Mouse (Mus musculus) midbrain, postnatal 0 days (tissue): ENCODE measurements around the gene Ndst4. TPM values are rescaled to one million over a fixed set of nuclear protein-coding genes. Genes with fewer than 3 reads are reported as not detected.

Experiments used
- ATAC-seq: fragments of 200-750 bp; cut with Nextera tagmentation; 2 replicates; pipeline ENCODE4 v1.8.0; 2017; ENCODE audit warnings: moderate number of reproducible peaks, mild to moderate bottlenecking, moderate TSS enrichment, moderate library complexity; ENCODE audit not compliant: low FRiP score
- DNase-seq: peaks from one replicate; pipeline ENCODE4 v3.0.0-alpha.2; 2015; ENCODE audit warnings: low spot score
- H3K27ac ChIP-seq: fragments of 300-500 bp; sonication (generic); 2 replicates; pipeline ENCODE4 v1.5.1; 2014; ENCODE audit warnings: low read depth, mild to moderate bottlenecking, low read length, mixed read lengths
- H3K27me3 ChIP-seq: fragments of 300-500 bp; sonication (generic); 2 replicates; pipeline ENCODE4 v1.6.1; 2014; ENCODE audit warnings: low read length, control low read depth, mixed read lengths; ENCODE audit not compliant: insufficient read depth
- H3K36me3 ChIP-seq: fragments of 300-500 bp; sonication (generic); 2 replicates; pipeline ENCODE4 v1.6.1; 2014; ENCODE audit warnings: low read length, control low read depth, mixed read lengths; ENCODE audit not compliant: insufficient read depth
- H3K4me1 ChIP-seq: fragments of 300-500 bp; sonication (generic); 2 replicates; pipeline ENCODE4 v1.6.1; 2014; ENCODE audit warnings: mild to moderate bottlenecking, control low read depth, antibody characterized with exemption, low read length, mixed read lengths; ENCODE audit not compliant: insufficient read depth
- H3K4me2 ChIP-seq: fragments of 300-500 bp; sonication (generic); 2 replicates; pipeline ENCODE4 v1.6.1; 2014; ENCODE audit warnings: low read depth, mild to moderate bottlenecking, low read length, mixed read lengths; ENCODE audit not compliant: poor library complexity, severe bottlenecking
- H3K4me3 ChIP-seq: fragments of 300-500 bp; sonication (generic); 2 replicates; pipeline ENCODE4 v1.5.1; 2014; ENCODE audit warnings: low read depth, mild to moderate bottlenecking, low read length, moderate library complexity
- H3K9ac ChIP-seq: fragments of 300-500 bp; sonication (generic); replicated peaks from 2 replicates; pipeline ENCODE4 v1.6.1; 2014; ENCODE audit warnings: mild to moderate bottlenecking, low read length, moderate library complexity, mixed read lengths; ENCODE audit not compliant: poor library complexity, severe bottlenecking
- H3K9me3 ChIP-seq: fragments of 300-500 bp; sonication (generic); 2 replicates; pipeline ENCODE4 v1.6.1; 2016; ENCODE audit warnings: low read length, control low read depth
- CTCF ChIP-seq: IDR thresholded peaks from 2 replicates; pipeline ENCODE4 v1.5.1; 2016; ENCODE audit warnings: antibody characterized with exemption, mild to moderate bottlenecking
- WGBS: fragments of 180-500 bp; shearing (Covaris S2); extraction: QIAGEN DNeasy Blood & Tissue Kit; methylation state at CpG from one replicate; pipeline ENCODE4 v1.1.7; 2014; 5-methylcytosine and 5-hydroxymethylcytosine counted together
- polyA plus RNA-seq: library from polyadenylated mRNA; unstranded; fragments of >200 nt; fragmentation: Nextera tagmentation; extraction: Ambion mirVana; gene quantifications from 2 replicates; pipeline ENCODE4 v1.2.1, GENCODE M21; 2015
- total RNA-seq: library from RNA; depleted of rRNA; stranded (reverse); fragments of >200 nt; gene quantifications from 2 replicates; pipeline ENCODE4 v1.2.3, GENCODE M21; 2014

Gene Ndst4
- total and polyA plus RNA-seq, 2 experiments from 2014 or later: 7.0 to 49.1 TPM

- no peak overlapping the region for H3K27ac ChIP-seq
- H3K36me3 ChIP-seq: no peaks in the 10 kb centered on the region
- no peak overlapping the region for H3K4me3 ChIP-seq
- no peak for TF ChIP-seq CTCF
- no peaks in the 10 kb centered on the region for H3K9me3 ChIP-seq
- 63% methylated on average over 1 of the region's 1 CpGs for WGBS
- H3K4me1 ChIP-seq: no peaks in the 10 kb centered on the region
- H3K4me2 ChIP-seq: no peak overlapping the region
- ATAC-seq: no peak
- H3K9ac ChIP-seq: no peak overlapping the region
- DNase-seq: no peak
- H3K27me3 ChIP-seq: no peaks in the 10 kb centered on the region
Observed at GRCm38 (mm10) chr3:125690948-125691347, 287.1 kb downstream of the Ndst4 start.

- no peaks in the 10 kb centered on the region for H3K4me1 ChIP-seq
- DNase-seq: no peak
- ATAC-seq: no peak
- no peaks in the 10 kb centered on the region for H3K36me3 ChIP-seq
- H3K9me3 ChIP-seq: no peaks in the 10 kb centered on the region
- WGBS: 58% methylated on average over 2 of the region's 2 CpGs
- H3K4me2 ChIP-seq: no peak overlapping the region
- no peak for TF ChIP-seq CTCF
- no peak overlapping the region for H3K27ac ChIP-seq
- H3K27me3 ChIP-seq: no peaks in the 10 kb centered on the region
- H3K4me3 ChIP-seq: no peak overlapping the region
- no peak overlapping the region for H3K9ac ChIP-seq
Observed at GRCm38 (mm10) chr3:125722953-125723352, 319.1 kb downstream of the Ndst4 start.

- Histone ChIP-seq H3K4me3 (no peak overlapping the region), H3K4me1 (no peaks in the 10 kb centered on the region), H3K27me3 (no peaks in the 10 kb centered on the region), H3K9me3 (no peaks in the 10 kb centered on the region), H3K36me3 (no peaks in the 10 kb centered on the region), H3K9ac (no peak overlapping the region), H3K27ac (no peak overlapping the region), H3K4me2 (no peak overlapping the region)
- DNase-seq (no peak), ATAC-seq (no peak)
- 78% methylated on average over 2 of the region's 2 CpGs for WGBS
- TF ChIP-seq CTCF: no peak
Observed at GRCm38 (mm10) chr3:125734945-125735344, 331.1 kb downstream of the Ndst4 start.

GRCm38 (mm10) chr3:125744468-125745141 lies 340.7 kb downstream of the Ndst4 start:
- WGBS: 78% methylated on average over 3 of the region's 3 CpGs

GRCm38 (mm10) chr3:125745142-125745496 lies 341.2 kb downstream of the Ndst4 start:
- Histone ChIP-seq H3K4me1 (no peaks in the 10 kb centered on the region), H3K4me3 (no peak overlapping the region), H3K9ac (no peak overlapping the region), H3K27me3 (no peaks in the 10 kb centered on the region), H3K36me3 (no peaks in the 10 kb centered on the region), H3K4me2 (no peak overlapping the region), H3K27ac (no peak overlapping the region), H3K9me3 (no peaks in the 10 kb centered on the region)
- ATAC-seq (no peak), DNase-seq (no peak)
- 79% methylated on average over 3 of the region's 3 CpGs for WGBS
- TF ChIP-seq CTCF: no peak

More at GRCm38 (mm10) chr3:125744468-125745141, 340.7 kb downstream of the Ndst4 start:
- Histone ChIP-seq H3K4me1 (no peaks in the 10 kb centered on the region), H3K4me2 (no peak overlapping the region), H3K27me3 (no peaks in the 10 kb centered on the region), H3K36me3 (no peaks in the 10 kb centered on the region), H3K9me3 (no peaks in the 10 kb centered on the region), H3K27ac (no peak overlapping the region), H3K9ac (no peak overlapping the region), H3K4me3 (no peak overlapping the region)
- DNase-seq (no peak), ATAC-seq (no peak)
- no peak for TF ChIP-seq CTCF

GRCm38 (mm10) chr3:125746367-125746766 lies 342.5 kb downstream of the Ndst4 start:
- no peaks in the 10 kb centered on the region for H3K36me3 ChIP-seq
- H3K27ac ChIP-seq: no peak overlapping the region
- no peaks in the 10 kb centered on the region for H3K9me3 ChIP-seq
- ATAC-seq: no peak
- WGBS: 56% methylated on average over 3 of the region's 3 CpGs
- H3K27me3 ChIP-seq: no peaks in the 10 kb centered on the region
- H3K4me2 ChIP-seq: no peak overlapping the region
- no peak for TF ChIP-seq CTCF
- H3K9ac ChIP-seq: no peak overlapping the region
- DNase-seq: no peak
- H3K4me1 ChIP-seq: no peaks in the 10 kb centered on the region
- H3K4me3 ChIP-seq: no peak overlapping the region
